Mouse (Mus musculus): ENCODE data around the gene Ubap1l.
"Not testable (repeated sequence)": the region's sequence is repeated elsewhere in the genome, so short reads cannot be mapped to it uniquely, and the experiment has no call there.

Ubap1l gene

GRCm38 (mm10) chr9:65360641-65361448, at the start of gene Ubap1l:
Gene Ubap1l (plus strand): TSS chr9:65361041.
- DNase-seq: no peak

GRCm38 (mm10) chr9:65312669-65313357, 48.0 kb upstream of the Ubap1l start:
- DNase-seq: no peak

DNA sequence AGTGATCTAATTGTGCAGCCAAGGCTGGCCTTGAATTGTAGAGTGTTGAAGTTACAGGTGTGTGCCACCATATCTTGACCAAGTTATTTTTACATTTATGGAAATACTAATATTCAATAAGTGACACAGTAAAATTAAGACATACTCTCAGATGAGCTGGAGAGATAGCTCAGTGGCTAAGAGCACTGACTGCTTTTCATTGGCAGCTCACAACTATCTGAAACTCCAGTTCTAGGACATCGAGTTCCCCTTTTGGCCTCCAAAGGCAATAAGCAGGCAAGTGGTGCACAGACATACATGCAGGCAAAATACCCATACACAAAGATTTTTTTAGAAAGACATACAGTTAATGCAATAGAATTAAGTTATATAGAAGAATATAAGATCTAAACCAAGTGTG, 47.0 kb upstream of the Ubap1l start:
- no peak for DNase-seq

DNA sequence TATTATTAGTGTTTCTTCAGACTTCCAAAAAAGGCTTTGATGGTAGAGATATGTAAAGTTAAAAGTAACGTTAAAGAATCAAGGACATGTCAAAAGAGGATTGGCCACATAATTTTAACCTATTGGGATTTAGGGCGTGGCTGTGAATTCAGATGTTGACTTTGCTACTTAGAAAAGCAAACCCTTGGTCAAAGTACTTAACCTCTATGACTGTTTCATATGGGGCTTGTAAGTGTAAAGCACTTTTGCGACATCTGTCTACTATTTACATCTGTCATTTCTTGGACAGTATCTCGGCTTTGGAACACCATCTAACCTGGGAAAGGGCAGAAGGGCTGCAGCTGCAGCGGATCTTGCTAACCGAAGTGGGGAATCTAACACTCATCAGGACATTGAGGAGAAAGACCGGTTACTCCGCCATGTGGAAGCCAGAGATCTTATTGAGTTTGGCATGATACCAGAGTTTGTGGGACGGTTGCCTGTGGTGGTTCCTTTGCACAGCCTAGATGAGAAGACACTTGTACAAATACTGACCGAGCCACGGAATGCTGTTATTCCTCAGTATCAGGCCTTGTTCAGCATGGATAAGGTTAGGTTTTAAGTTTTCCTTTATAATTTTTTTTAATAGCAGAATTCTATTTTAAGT, 38.5 kb upstream of the Ubap1l start:
- DNase-seq: peak; percentile 19

GRCm38 (mm10) chr9:65325971-65326370, 34.9 kb upstream of the Ubap1l start:
- DNase-seq: no peak

DNA sequence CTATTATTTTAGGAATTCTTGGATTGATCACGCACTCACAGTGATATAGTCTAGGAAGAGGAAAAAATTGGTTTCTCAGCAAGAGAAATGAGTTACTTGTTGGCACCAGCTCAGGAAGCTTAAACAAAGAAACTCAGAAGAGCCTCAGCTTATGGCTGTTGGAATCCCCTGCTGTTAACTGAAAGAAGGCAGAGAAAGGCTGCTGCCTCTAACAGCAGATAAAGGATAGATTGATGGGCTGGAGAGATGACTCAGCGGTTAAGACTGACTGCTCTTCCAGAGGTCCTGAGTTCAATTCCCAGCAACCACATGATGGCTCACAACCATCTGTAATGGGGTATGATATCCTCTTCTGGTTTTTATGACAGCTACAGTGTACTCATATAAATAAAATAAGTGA, 33.5 kb upstream of the Ubap1l start:
- DNase-seq: no peak

- DNase-seq: no peak
Observed at GRCm38 (mm10) chr9:65333958-65334357, 26.9 kb upstream of the Ubap1l start.

DNA sequence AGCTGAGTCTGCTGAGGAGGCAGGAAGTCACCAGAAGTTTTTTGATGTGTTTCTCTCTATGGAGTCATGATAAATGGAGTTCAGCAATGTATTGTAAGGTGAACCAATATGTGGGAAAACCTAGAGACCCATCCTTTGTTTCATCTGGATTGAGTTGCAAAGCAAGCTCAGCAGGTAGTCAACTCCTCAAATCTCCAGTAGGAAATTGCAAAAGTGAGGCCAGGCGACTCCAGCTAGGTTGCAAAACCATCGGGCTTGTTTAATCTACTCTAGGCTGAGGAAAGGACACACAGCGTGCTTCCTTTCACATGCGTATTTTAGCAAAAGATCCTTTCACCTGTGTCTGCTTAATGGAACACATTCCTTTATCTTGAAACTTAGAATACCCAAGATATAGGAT, 21.7 kb upstream of the Ubap1l start:
- no peak for DNase-seq

DNA sequence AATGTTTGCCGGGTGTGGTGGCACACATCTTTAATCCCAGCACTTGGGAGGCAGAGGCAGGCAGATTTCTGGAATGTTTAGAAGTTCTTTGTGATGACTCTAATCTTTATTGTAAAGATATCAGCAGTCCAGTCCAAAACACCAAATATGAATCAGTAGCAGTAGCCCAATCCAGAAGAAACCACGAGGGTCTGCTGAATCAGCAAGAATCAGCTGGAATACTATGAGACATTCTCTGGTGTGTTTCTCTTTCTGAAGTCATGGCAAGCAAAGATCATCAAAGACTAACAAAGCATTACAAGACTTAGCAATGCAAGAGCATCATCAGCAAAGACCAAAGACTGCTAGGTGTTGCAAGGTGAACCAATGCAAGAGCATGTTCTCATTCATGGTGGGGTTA, 20.4 kb upstream of the Ubap1l start:
- DNase-seq: no peak

DNA sequence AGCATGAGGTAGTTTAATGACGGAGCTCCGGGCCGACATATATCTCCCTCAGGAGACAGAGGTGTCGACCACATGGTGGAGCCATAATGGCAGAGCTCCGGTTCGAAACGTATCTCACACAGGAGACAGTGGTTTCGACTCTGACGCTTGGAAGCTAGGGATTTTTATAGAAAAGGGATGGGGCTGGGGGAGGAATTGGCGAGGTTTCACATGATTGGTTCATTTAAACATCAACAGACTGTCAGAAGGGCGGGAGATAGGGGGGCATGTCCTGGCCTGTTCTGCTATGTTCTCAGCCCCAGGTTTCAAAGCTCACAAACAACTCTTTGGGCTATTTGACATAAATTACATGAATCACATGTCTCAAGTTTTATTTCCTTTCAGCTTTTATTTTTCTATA, 15.4 kb upstream of the Ubap1l start:
- DNase-seq: not testable (repeated sequence)

DNA sequence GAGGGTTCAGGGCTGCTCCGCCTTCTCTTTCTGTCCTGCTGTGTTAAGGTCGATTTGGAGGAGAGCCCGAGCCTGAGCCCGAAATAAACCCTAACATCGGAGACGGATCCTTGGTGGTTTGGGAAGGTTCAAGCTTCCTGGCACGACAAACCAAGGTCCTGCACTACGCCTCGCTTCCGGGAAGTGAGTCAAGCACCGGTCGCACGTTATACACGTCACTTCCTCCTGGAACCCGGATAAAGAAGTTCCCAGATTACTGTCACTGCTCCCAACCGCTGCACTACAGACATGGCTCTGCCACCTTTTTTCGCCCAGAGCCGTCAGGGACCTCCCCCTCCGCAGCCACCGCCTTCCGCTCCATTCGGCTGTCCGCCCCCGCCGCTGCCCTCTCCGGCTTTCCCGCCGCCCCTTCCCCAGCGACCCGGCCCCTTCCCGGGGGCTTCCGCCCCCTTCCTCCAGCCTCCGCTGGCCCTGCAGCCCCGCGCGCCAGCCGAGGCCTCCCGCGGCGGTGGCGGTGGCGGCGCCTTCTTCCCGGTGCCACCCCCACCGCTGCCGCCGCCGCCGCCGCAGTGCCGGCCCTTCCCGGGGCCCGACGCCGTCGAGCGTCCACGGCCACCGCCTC, 14.9 kb upstream of the Ubap1l start, which contains the start of gene Pdcd7:
Gene Pdcd7 (plus strand): TSS at position 251 of the 622 bp plus-strand sequence.
- DNase-seq: peak; percentile 99

DNA sequence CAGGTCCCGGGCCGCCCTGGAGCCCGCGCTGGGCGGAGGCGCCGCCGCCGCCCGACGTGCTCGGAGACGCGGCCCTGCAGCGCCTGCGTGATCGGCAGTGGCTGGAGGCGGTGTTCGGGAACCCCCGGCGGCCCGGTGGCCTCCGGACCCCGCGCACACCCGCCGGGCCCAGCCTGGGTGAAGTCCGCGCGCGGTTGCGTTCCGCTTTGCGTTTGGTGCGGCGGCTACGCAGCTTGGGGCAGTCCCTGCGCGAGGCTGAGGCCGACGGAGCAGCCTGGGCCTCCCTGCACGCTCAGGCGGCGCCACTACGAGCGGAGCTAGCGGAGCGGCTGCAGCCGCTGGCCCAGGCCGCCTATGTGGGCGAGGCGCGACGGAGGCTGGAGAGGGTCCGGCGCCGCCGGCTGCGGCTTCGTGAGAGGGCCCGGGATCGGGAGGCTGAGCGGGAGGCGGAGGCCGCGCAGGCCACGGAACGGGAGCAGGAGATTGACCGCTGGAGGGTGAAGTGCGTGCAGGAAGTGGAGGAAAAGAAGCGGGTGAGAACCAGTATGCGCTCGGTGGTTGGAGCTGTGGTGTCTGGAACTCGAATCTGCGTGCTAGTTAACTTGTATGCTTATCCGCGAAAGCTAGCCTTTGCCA, 14.2 kb upstream of the Ubap1l start:
- peak; percentile 23 for DNase-seq

- DNase-seq: no peak
Observed at GRCm38 (mm10) chr9:65347112-65347850, 13.6 kb upstream of the Ubap1l start.

GRCm38 (mm10) chr9:65353251-65353650, 7.6 kb upstream of the Ubap1l start:
- DNase-seq: no peak

- no peak for DNase-seq
Observed at GRCm38 (mm10) chr9:65356561-65356960, 4.3 kb upstream of the Ubap1l start.

- DNase-seq: no peak
Observed at GRCm38 (mm10) chr9:65356971-65357370, 3.9 kb upstream of the Ubap1l start.

- DNase-seq: no peak
Observed at GRCm38 (mm10) chr9:65358956-65359480, 1.8 kb upstream of the Ubap1l start.

- DNase-seq: no peak
Observed at GRCm38 (mm10) chr9:65363684-65364083, 2.8 kb downstream of the Ubap1l start.

DNA sequence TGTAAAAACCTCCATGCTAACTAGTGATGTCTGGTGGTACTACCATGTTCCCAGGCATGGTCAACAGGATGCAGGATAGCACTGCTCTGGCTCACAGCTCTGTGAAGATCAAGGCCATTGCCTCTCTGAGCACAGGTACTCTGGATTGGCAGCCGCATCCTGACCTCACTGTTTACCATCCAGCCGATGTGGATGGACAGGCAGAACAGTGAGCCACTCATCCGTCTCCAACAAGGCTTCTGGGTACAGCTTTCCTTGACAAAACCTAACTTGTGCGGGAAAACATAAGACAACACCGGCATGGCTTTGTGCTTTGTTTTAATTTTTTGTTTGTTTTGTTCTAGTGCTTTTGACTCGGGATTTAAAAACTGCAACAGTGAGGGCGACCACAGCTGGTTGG, 4.9 kb downstream of the Ubap1l start:
- DNase-seq: no peak

GRCm38 (mm10) chr9:65371756-65372155, 10.9 kb downstream of the Ubap1l start:
- no peak for DNase-seq

- DNase-seq: peak; percentile 75
Observed at GRCm38 (mm10) chr9:65372449-65372848, 11.6 kb downstream of the Ubap1l start.
